Mouse (Mus musculus) spleen, adult 2 months (tissue): ENCODE measurements around the gene Tmem52.

Experiments used
- CTCF ChIP-seq: fragments of 200-500 bp; IDR thresholded peaks from 2 replicates; pipeline ENCODE4 v1.5.1; 2011; ENCODE audit warnings: mild to moderate bottlenecking, inconsistent platforms; ENCODE audit not compliant: insufficient read depth, insufficient read length, insufficient replicate concordance; ENCODE audit errors: extremely low read depth
- POLR2A ChIP-seq: fragments of 200-500 bp; IDR thresholded peaks from 2 replicates; pipeline ENCODE4 v1.6.1; 2011; ENCODE audit warnings: low read depth, low read length, inconsistent platforms

- TF ChIP-seq CTCF: peak; percentile 98
- TF ChIP-seq POLR2A: no peak
Measured at GRCm38 (mm10) chr4:155481381-155482124, 12.6 kb downstream of the Tmem52 start.
